Mouse (Mus musculus) testis, adult 2 months (tissue): ENCODE measurements around the gene Rexo1.

Source experiments
- CTCF ChIP-seq: fragments of 200-500 bp; IDR thresholded peaks from 2 replicates; pipeline ENCODE4 v1.5.1; 2012; ENCODE audit warnings: low read depth, mild to moderate bottlenecking, inconsistent platforms, low read length, moderate library complexity; ENCODE audit not compliant: control insufficient read depth, insufficient read depth, insufficient replicate concordance
- POLR2A ChIP-seq: fragments of 200-500 bp; IDR thresholded peaks from 2 replicates; pipeline ENCODE4 v1.6.1; 2012; ENCODE audit warnings: low read depth, mild to moderate bottlenecking, inconsistent platforms, low read length, moderate library complexity; ENCODE audit not compliant: control insufficient read depth

GRCm38 (mm10) chr10:80576351-80577194 lies 15.2 kb upstream of the Rexo1 start:
- TF ChIP-seq POLR2A (no peak), CTCF (no peak)
